Mouse (Mus musculus) left cerebral cortex, postnatal 36 days (tissue): ENCODE results near the gene Gbgt1. TPM values are rescaled to one million over a fixed set of nuclear protein-coding genes. Genes with fewer than 3 reads are reported as not detected.
A peak's percentile ranks its signal among the peaks of the same experiment; 100 is the strongest.

Source experiments
- DNase-seq, 2 experiments: peaks; one replicate each; pipeline ENCODE4 v3.0.0; 2021 to 2022; ENCODE audit warnings: low spot score in 2 of 2, mixed read lengths in 1 of 2
- intact Hi-C: fragments of 180-260 bp; cut with DNase I; formaldehyde crosslinking; loops from one replicate; pipeline ENCODE4 v1.15.1; 2025
- total RNA-seq, 2 experiments: library from RNA; stranded (reverse); gene quantifications; 2 replicates each; pipeline ENCODE4 v1.2.3; 2021

Gbgt1 gene
- total RNA-seq, 2 experiments from 2014 or later = 1.6 to 3.3 TPM

GRCm38 (mm10) chr2:28539949-28540348 lies 43.3 kb downstream of the Gbgt1 start:
- DNase-seq = no peak
- intact Hi-C loops = no loop called here

- no peak for DNase-seq
- intact Hi-C loops = no loop called here
Observed at GRCm38 (mm10) chr2:28540587-28541227, 44.0 kb downstream of the Gbgt1 start.

GRCm38 (mm10) chr2:28543894-28544293 lies 47.2 kb downstream of the Gbgt1 start:
- intact Hi-C loops = no loop called here
- DNase-seq = peak; percentile 43 to 50

DNA sequence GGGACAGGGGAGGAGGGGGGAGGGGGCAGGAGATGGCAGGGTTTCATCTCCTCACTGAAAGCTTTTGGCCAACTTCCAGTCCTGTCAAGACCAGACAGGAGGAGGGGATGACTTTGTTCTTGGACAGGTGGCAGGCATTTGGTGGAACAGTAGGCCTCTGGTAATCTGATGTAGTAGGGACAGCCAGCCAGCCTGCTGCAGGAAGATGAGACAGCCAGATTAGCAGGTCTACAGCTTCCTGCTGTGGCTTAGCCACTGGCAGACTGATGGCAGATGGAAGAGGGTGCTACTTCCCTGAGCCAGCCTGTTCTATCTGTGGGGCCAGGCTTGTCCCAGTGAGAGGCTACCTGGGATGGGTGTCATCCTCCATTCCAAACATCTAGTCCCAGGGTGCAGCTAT lies 49.3 kb downstream of the Gbgt1 start:
- no peak for DNase-seq
- intact Hi-C loops = no loop called here

DNA sequence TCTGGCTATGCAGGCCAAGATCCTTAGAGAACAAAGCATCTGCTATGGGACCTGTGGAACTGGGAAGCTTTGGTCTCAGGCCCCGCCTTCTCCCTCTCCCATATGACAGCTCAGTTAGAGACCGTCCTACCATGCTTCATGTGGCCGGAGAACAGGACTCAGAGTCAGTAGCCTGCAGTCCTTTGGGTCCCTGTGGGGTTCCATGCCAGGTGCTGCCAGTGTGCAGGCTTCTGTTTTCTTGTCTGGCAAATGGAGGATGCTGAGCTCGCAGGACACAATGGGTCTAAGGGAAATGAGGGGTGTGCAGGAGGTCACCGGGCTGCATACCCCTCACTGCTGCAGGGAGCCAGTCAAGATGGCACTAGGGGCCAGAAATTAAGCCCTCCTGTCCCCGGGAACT lies 49.9 kb downstream of the Gbgt1 start:
- DNase-seq = no peak
- intact Hi-C loops = no loop called here

- intact Hi-C loops = loop anchor here (1.0 kb wide), 1 partner anchor 32 kb away; no protein-coding TSS in a partner anchor
- DNase-seq = peak; percentile 61 to 76
Observed at GRCm38 (mm10) chr2:28547237-28548172, 50.8 kb downstream of the Gbgt1 start.

DNA sequence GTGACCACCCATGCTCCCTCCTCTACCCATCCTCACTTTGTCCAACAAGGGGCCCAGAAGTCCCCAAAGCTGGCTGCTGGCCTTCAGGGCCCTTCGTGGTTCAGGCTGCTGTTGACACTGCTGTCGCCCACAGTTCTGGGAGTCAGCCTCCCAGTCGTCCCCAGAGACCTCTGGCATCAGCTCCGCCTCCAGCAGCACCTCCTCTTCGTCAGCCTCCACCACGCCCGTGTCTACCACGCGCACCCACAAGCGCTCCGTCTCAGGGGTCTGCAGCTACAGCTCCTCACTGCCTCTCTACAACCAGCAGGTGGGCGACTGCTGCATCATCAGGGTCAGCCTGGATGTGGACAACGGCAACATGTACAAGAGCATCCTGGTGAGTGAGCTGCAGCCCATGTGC lies 52.5 kb downstream of the Gbgt1 start:
- no peak for DNase-seq
- intact Hi-C loops = no loop called here

DNA sequence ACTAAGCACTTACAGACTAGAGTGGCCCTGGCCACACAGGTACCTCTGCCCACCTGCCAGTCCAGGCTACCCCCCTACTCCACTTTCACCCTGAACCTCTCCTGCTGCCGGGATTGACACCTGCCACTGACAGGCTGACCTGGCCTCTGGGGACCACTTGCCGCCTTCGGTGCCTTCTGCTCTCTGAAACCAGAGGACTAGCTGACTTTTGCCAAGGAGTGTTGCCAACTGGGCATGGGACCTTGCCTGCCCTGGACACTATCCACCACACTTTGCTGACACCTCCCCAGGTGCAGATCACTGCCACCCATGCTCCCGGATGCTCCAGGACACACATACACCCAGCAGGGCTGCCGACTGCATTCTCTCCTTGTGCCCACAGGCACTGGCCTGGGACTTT lies 55.6 kb downstream of the Gbgt1 start:
- no peak for DNase-seq
- intact Hi-C loops = no loop called here

Other genes starting within 250 kb of the Gbgt1 start
- 10 to 100 TPM; 26.8 to 30.3 TPM for gene Ppp1r26, start 50.1 kb upstream of the Gbgt1 start, total RNA-seq
- gene 1700007K13Rik, start 30.6 kb upstream of the Gbgt1 start, total RNA-seq = 1 to 10 TPM; 4.0 to 5.1 TPM
- 10 to 100 TPM; 35.4 to 39.0 TPM for gene Mrps2, start 28.8 kb upstream of the Gbgt1 start, total RNA-seq
- 1 to 10 TPM; 1.7 TPM for gene Gm10134, start 9.2 kb downstream of the Gbgt1 start, total RNA-seq
- 10 to 100 TPM; 82.7 to 82.8 TPM for gene Ralgds, start 16.2 kb downstream of the Gbgt1 start, total RNA-seq
- gene Cel, start 66.5 kb downstream of the Gbgt1 start, total RNA-seq = not detected
- 10 to 100 TPM; 17.9 to 18.6 TPM for gene Gtf3c5, start 86.9 kb downstream of the Gbgt1 start, total RNA-seq
- not detected for gene Gfi1b, start 125.1 kb downstream of the Gbgt1 start, total RNA-seq
- 10 to 100 TPM; 48.4 to 60.7 TPM for gene Tsc1, start 144.3 kb downstream of the Gbgt1 start, total RNA-seq
- not detected for gene Spaca9, start 202.8 kb downstream of the Gbgt1 start, total RNA-seq
- 1 to 10 TPM; 1.6 to 1.7 TPM for gene Ak8, start 203.3 kb downstream of the Gbgt1 start, total RNA-seq